Comparison of ENCODE assay signal across 9 mouse cellular contexts in genomic region chr17:84179026-84179972, GRCm38 (mm10). TPM values are rescaled to one million over a fixed set of nuclear protein-coding genes. Genes with fewer than 3 reads are reported as not detected.
DNase-seq lines count a peak whose midpoint lies in the region; ATAC-seq and TF ChIP-seq lines count a peak whose summit lies in the region.
"Had no signal": no experiment of that assay in that cellular context is flagged by ENCODE, and none has a peak within 500 bp of the region (broad histone marks: within the 10 kb centered on the region; RNA-seq: fewer than 3 reads in every experiment).

No protein-coding gene starts in this region.

- no peak overlapping the region for H3K4me3 ChIP-seq in intestine, embryonic 14.5 days (ENCODE audit: low read depth, low read length)
- H3K4me3 ChIP-seq in intestine, postnatal 0 days (ENCODE audit: low read depth, low read length): no peak overlapping the region
- H3K4me3 ChIP-seq in E14TG2a.4 (replicated peaks; ENCODE audit: low read length) (peak overlapping the region; percentile 13; the same call in 1 of the 2 replicates), macrophage (ENCODE audit: inconsistent target) (no peak overlapping the region)
- H3K4me3 ChIP-seq in embryonic facial prominence, embryonic 15.5 days (replicated peaks): no peak overlapping the region
- H3K4me3 ChIP-seq in hindbrain, postnatal 0 days (ENCODE audit: low read length): no peak overlapping the region
- H3K4me3 ChIP-seq: erythroblast, embryonic 14.5 days had no signal

- H3K9ac ChIP-seq in intestine, embryonic 14.5 days (ENCODE audit: low read length): no peak overlapping the region
- no peak overlapping the region for H3K9ac ChIP-seq in intestine, postnatal 0 days (ENCODE audit: low read depth, low read length)
- no peak overlapping the region for H3K9ac ChIP-seq in embryonic facial prominence, embryonic 15.5 days
- no peak overlapping the region for H3K9ac ChIP-seq in hindbrain, postnatal 0 days (replicated peaks; ENCODE audit: low read length)

- peaks cover 41% of the 10 kb centered on the region for H3K4me1 ChIP-seq in intestine, embryonic 14.5 days (replicated peaks; ENCODE audit: control insufficient read depth, insufficient read depth, low read length)
- peaks cover 22% of the 10 kb centered on the region for H3K4me1 ChIP-seq in intestine, postnatal 0 days (replicated peaks; ENCODE audit: control insufficient read depth, insufficient read depth, low read length)
- peaks cover 74% of the 10 kb centered on the region for H3K4me1 ChIP-seq in E14TG2a.4 (replicated peaks; ENCODE audit: low read depth, low read length)
- peaks cover 48% of the 10 kb centered on the region for H3K4me1 ChIP-seq in embryonic facial prominence, embryonic 15.5 days
- no peaks in the 10 kb centered on the region for H3K4me1 ChIP-seq in hindbrain, postnatal 0 days (ENCODE audit: insufficient read depth, low read length)

- no peak for ATAC-seq in intestine, embryonic 14.5 days (replicated peaks; ENCODE audit: low FRiP score, low TSS enrichment, low read depth)
- ATAC-seq in intestine, postnatal 0 days: no peak
- no peak for ATAC-seq in embryonic facial prominence, embryonic 15.5 days (ENCODE audit: insufficient number of reproducible peaks, low FRiP score, low TSS enrichment, low read depth)
- no peak for ATAC-seq in hindbrain, postnatal 0 days

- 89% methylated on average over 17 of the region's 17 CpGs for WGBS in intestine, embryonic 14.5 days
- WGBS in intestine, postnatal 0 days: 82% methylated on average over 17 of the region's 17 CpGs
- 80% methylated on average over 17 of the region's 17 CpGs for WGBS in embryonic facial prominence, embryonic 15.5 days
- WGBS in macrophage (ENCODE audit: missing documents): 90% methylated on average over 17 of the region's 17 CpGs
- 91% methylated on average over 17 of the region's 17 CpGs for WGBS in hindbrain, postnatal 0 days

- H3K27me3 ChIP-seq in intestine, embryonic 14.5 days (replicated peaks; ENCODE audit: control insufficient read depth, insufficient read depth, low read length): no peaks in the 10 kb centered on the region
- H3K27me3 ChIP-seq in intestine, postnatal 0 days (replicated peaks; ENCODE audit: control insufficient read depth, insufficient read depth, low read length): no peaks in the 10 kb centered on the region
- no peaks in the 10 kb centered on the region for H3K27me3 ChIP-seq in E14TG2a.4 (ENCODE audit: insufficient read depth, low read length)
- no peaks in the 10 kb centered on the region for H3K27me3 ChIP-seq in embryonic facial prominence, embryonic 15.5 days
- H3K27me3 ChIP-seq in hindbrain, postnatal 0 days (ENCODE audit: insufficient read depth, low read length): no peaks in the 10 kb centered on the region

- H3K36me3 ChIP-seq in intestine, embryonic 14.5 days (ENCODE audit: control insufficient read depth, insufficient read depth, low read length): no peaks in the 10 kb centered on the region
- 0 out of 2 replicates have a peak, but pooled peaks cover 3% of the 10 kb centered on the region for H3K36me3 ChIP-seq in intestine, postnatal 0 days (ENCODE audit: control insufficient read depth, insufficient read depth)
- H3K36me3 ChIP-seq in E14TG2a.4 (ENCODE audit: insufficient read depth, low read length) (no peaks in the 10 kb centered on the region), macrophage (ENCODE audit: inconsistent target) (no peaks in the 10 kb centered on the region)
- no peaks in the 10 kb centered on the region for H3K36me3 ChIP-seq in embryonic facial prominence, embryonic 15.5 days
- H3K36me3 ChIP-seq in hindbrain, postnatal 0 days (ENCODE audit: insufficient read depth, low read length): no peaks in the 10 kb centered on the region

- no peak overlapping the region for H3K4me2 ChIP-seq in intestine, embryonic 14.5 days (ENCODE audit: low read length)
- no peak overlapping the region for H3K4me2 ChIP-seq in intestine, postnatal 0 days (replicated peaks; ENCODE audit: low read depth)
- H3K4me2 ChIP-seq in embryonic facial prominence, embryonic 15.5 days (replicated peaks): no peak overlapping the region
- no peak overlapping the region for H3K4me2 ChIP-seq in hindbrain, postnatal 0 days (ENCODE audit: low read depth, low read length)

- peak overlapping the region; percentile 85 for H3K27ac ChIP-seq in intestine, embryonic 14.5 days (ENCODE audit: low read depth)
- H3K27ac ChIP-seq in intestine, postnatal 0 days (ENCODE audit: low read depth, low read length): no peak overlapping the region
- H3K27ac ChIP-seq in embryonic facial prominence, embryonic 15.5 days (replicated peaks): peak overlapping the region; percentile 88
- H3K27ac ChIP-seq in macrophage: 0 out of 2 replicates have a peak overlapping the region, but pooled peaks have one; percentile 99
- no peak overlapping the region for H3K27ac ChIP-seq in hindbrain, postnatal 0 days

- peaks cover 17% of the 10 kb centered on the region for H3K79me2 ChIP-seq in macrophage (ENCODE audit: inconsistent target)

- H3K9me3 ChIP-seq in intestine, embryonic 14.5 days (ENCODE audit: control insufficient read depth, low read length): 0 out of 2 replicates have a peak, but pooled peaks cover 4% of the 10 kb centered on the region
- no peaks in the 10 kb centered on the region for H3K9me3 ChIP-seq in intestine, postnatal 0 days (ENCODE audit: control insufficient read depth)
- H3K9me3 ChIP-seq in E14TG2a.4 (ENCODE audit: low read length): peaks cover 8% of the 10 kb centered on the region
- 0 out of 2 replicates have a peak, but pooled peaks cover 4% of the 10 kb centered on the region for H3K9me3 ChIP-seq in embryonic facial prominence, embryonic 15.5 days (replicated peaks)
- H3K9me3 ChIP-seq in hindbrain, postnatal 0 days (ENCODE audit: low read length): no peaks in the 10 kb centered on the region

- DNase-seq in intestine, embryonic 14.5 days (ENCODE audit: low spot score): peak; percentile 49
- DNase-seq in adipocyte (ENCODE audit: low spot score): no peak
- no peak for DNase-seq in hindbrain, postnatal 0 days (ENCODE audit: low spot score)
- DNase-seq in layer of hippocampus, adult 9-11 months: no peak

- no peak for TF ChIP-seq CTCF in intestine, postnatal 0 days (IDR thresholded peaks at IDR 0.05; ENCODE audit: low read depth)
- no peak for TF ChIP-seq CTCF in E14TG2a.4 (conservative IDR thresholded peaks at IDR 0.05; ENCODE audit: low read length)
- TF ChIP-seq CTCF in hindbrain, postnatal 0 days (IDR thresholded peaks at IDR 0.05; ENCODE audit: low read depth): no peak

RNA-seq across cellular contexts. Expression of gene Zfp36l2, which starts 8.4 kb away (rescaled TPM):
- 35.1 and 36.5 TPM in 2 replicates for polyA plus RNA-seq in intestine, embryonic 14.5 days (2014; fragmentation: Nextera tagmentation; extraction: Ambion mirVana)
- 29.6 and 32.0 TPM in 2 replicates for polyA plus RNA-seq in intestine, postnatal 0 days (2015; fragmentation: Nextera tagmentation; extraction: Ambion mirVana)
- polyA plus RNA-seq in embryonic facial prominence, embryonic 15.5 days (2015; fragmentation: Nextera tagmentation; extraction: Ambion mirVana): 22.8 and 23.1 TPM in 2 replicates
- 100 to 1,000 TPM in 4 of 26 experiments, 10 to 100 TPM in 22; 11.4 to 143 (median 27.8) TPM for total RNA-seq in macrophage (2018; cell fraction: chromatin; rRNA removed)
- total RNA-seq in macrophage (2018; cell fraction: cytosol; rRNA removed): 100 to 1,000 TPM in 21 of 26 experiments, 10 to 100 TPM in 5; 24.8 to 255 (median 150) TPM
- total RNA-seq in macrophage (2018; cell fraction: nucleus; rRNA removed): 100 to 1,000 TPM in 9 of 26 experiments, 10 to 100 TPM in 17; 28.0 to 273 (median 87.4) TPM
- 113 to 171 TPM (median 117 TPM) in 3 replicates for polyA plus RNA-seq in macrophage (2018)
- total RNA-seq in hindbrain, postnatal 0 days (2014; rRNA removed): 13.3 and 16.7 TPM in 2 replicates
- 5.4 and 5.5 TPM in 2 replicates for polyA plus RNA-seq in hindbrain, postnatal 0 days (2015; fragmentation: Nextera tagmentation; extraction: Ambion mirVana)

Comparison
In these comparisons a context has a peak if more than half of its experiments do, and no peak if none do; other contexts are left out.
1. H3K27ac ChIP-seq: peak in intestine, embryonic 14.5 days (single experiment), embryonic facial prominence, embryonic 15.5 days (single experiment) and macrophage (single experiment); none in intestine, postnatal 0 days (single experiment) and hindbrain, postnatal 0 days (single experiment).